Mouse (Mus musculus): Measurements from ENCODE around the gene Plppr3. TPM values are rescaled to one million over a fixed set of nuclear protein-coding genes. Genes with fewer than 3 reads are reported as not detected.
A peak's percentile ranks its signal among the peaks of the same experiment; 100 is the strongest.

Gene Plppr3
- total RNA-seq, 1 experiment from 2014 or later: 0.93 TPM

GRCm38 (mm10) chr10:79865801-79866295, 8.6 kb downstream of the Plppr3 start:
- DNase-seq: peak; percentile 70

DNA sequence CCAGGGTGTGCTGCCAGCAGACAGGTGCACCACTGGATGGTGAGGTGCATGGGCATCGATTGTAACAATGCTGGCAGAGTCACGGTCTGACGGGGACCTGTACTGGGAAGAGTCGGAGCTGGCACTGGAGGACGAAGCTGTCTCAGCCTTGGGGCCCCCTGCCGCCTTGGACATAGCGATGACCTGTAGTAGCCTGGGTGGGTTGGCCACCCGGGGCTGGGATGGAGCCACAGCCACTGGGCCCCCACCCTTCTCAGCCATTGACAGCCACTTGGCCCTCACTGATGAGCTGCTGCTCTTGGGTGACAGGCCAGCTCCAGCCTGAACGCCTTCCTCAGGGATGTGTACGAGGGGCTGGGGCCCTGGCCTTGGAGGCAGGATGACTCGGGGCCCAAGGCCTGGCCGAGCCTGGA, 9.2 kb downstream of the Plppr3 start:
- peak; percentile 52 for DNase-seq

GRCm38 (mm10) chr10:79864351-79865188, 9.9 kb downstream of the Plppr3 start:
- no peak for DNase-seq

- DNase-seq: no peak
These were observed 11.5 kb downstream of the Plppr3 start for GRCm38 (mm10) chr10:79862925-79863324.

GRCm38 (mm10) chr10:79862049-79862788, 12.2 kb downstream of the Plppr3 start:
- no peak for DNase-seq

DNA sequence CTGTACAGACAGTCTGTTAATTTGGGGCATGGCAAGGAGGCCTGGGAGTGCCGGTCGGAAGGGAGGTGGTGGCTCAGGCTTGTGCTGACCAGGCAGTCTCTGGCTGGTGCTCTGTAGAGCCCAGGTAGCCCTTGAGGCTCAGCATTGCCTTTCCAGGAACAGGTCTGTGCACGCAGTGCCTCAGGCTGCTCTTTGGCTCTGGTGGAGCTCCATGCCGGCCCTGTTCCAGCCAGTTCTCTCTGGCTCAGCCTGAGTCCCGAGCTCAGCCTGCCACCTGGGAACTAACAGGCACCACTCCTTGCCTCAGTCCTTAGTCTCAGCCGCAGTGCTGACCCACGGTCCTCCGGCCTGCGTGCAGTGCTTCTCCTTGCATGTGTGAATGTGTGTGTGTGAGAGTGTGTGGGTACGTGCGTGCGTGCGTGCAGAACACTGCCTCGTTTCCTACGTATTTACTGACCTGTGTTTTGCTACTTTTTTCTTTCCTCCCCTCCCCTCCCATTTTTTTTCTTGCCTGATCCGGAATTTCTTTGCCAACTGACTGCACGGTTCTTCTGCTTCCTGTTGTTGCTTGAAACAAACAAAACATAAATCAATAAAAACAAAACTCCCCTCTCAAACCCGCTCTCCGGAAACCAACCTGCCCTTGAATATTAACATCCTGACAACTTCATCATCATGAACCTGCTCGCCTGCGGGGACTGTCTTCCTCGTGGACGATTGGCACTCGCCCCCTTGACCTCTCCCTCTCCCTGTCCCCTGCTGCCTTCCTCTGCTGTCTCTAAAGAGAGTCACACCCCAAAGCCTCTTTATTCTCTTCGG, 13.0 kb downstream of the Plppr3 start:
- DNase-seq: no peak

DNA sequence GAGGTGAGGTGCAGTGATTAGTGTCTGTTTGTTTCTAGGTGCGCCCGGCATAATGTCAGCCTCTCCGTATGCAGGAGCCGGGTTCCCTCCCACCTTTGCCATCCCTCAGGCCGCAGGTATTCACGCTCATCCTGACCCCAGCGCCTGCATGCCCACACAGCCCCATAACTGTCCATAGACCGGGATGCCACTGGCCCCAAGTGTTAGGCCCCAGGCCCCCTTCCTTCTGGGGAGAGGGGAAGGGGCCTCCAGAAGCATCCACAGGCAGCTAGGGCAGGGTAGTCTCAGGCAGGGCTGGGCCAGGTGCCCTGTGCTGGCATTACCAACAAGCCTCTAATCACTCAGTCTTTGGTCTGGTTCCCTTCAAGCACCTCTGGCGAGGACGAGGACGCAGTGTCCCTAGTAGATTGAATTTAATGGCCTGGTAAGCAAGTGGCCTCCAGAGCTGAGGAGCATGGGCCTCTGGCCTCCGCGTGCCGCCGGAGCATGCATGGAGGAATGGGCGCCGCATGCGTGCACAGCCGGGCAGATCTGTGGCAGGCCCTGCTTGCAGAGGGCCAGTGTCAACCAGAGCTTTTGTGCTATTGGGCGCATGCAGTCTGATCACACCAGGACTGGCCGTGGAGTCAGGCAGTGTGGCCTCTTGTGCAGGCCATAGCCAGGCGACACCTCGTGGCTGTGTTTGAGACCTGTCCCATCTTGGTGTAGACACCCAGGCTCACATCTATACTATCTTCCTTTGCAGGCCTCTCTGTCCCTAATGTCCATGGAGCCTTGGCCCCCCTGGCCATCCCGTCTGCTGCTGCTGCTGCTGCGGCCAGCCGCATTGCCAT, 14.1 kb downstream of the Plppr3 start:
- no peak for DNase-seq

DNA sequence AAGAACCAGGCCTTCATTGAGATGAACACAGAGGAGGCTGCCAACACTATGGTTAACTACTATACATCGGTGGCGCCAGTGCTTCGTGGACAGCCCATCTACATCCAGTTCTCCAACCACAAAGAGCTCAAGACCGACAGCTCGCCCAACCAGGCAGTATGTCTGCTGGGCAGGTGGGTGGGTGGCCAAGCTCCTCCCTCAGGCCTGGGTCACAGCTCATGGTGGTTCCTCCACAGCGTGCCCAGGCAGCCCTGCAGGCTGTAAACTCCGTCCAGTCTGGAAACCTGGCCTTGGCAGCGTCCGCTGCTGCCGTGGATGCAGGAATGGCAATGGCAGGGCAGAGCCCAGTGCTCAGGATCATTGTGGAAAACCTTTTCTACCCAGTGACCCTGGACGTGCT, 15.3 kb downstream of the Plppr3 start:
- DNase-seq: no peak

DNA sequence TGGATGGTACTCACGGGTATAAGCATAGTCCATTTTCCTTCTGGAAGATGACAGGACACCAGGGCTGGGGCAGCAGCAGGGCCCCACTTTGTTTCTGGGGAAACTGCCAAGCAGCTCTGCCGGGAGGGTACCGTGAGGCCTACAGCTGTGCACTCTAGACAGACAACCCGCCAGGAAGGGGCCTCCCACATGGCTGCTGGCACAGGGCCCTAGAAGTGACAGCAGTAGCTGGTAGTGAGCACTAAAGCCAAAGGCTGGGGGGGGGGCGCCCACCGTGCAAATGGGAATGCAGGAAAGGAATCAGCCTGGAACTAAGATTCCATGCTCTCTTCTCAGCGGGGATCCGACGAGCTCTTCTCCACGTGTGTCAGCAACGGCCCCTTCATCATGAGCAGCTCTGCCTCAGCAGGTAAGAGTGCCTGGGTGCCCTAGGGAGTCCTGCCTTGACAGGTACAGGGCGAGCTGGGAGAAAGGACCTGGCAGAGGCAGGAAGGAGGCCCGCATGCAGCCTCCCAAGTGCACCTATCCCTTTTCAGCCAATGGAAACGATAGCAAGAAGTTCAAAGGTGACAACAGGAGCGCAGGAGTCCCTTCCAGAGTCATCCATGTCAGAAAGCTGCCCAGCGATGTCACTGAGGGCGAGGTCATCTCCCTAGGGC, 15.9 kb downstream of the Plppr3 start:
- DNase-seq: peak; percentile 81

DNA sequence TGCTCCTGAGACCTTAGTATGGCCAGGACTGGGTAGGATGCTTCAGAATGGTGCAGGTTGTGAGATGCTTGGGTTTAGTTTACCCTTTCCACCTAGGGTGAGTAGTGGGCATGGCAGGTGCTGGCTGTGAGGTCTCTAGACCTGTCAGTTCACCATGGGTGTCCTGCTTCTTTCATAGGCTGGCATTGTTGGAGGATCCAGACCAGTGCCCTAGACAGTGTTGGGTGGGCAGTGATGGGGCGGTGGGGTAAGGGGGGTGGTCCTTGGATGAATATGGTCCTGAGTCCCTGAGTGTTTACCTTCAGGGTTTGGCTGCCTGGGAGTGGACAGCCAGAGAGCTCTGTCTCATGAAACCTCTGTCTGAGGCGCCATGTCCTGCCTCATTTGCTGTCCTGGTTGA, 16.5 kb downstream of the Plppr3 start:
- DNase-seq: no peak

- peak; percentile 80 for DNase-seq
These were observed 17.0 kb downstream of the Plppr3 start for GRCm38 (mm10) chr10:79857452-79857811.

DNA sequence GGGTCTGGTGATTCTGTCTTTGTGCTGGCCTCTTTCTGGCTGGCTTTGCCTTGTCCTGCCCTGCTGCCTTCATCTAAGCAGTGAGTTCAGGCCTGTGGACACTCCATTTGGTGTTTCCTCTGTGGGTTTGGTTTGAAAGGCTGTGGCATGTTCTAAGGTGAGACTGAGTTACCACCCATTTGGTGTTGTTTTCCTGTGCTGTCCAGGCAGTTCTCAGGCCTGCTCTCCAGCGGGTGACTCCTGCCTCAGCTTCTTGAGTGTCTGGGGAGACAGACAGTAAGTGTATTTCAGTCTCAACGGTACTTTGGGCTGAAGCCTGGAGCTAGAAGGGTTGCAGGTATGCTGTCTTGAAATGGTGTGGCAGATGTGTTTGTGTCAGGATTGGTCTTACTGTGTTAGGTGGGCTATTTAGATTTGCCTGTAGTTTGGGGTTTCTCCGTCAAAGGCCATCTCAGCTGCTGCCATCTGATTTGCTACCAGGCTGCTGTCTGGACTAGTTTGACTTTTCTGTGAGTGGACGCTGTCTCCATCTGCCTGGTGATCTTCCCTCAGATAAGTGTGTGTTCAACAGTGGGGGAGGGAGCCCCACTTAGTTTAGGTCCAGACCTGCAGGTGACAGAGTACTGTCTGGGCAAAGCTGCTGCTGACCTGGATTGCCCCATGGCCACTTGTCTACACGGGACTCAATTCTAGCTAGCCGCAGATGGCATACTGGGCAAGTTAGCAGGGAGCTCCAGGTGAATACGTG, 17.6 kb downstream of the Plppr3 start:
- no peak for DNase-seq

DNA sequence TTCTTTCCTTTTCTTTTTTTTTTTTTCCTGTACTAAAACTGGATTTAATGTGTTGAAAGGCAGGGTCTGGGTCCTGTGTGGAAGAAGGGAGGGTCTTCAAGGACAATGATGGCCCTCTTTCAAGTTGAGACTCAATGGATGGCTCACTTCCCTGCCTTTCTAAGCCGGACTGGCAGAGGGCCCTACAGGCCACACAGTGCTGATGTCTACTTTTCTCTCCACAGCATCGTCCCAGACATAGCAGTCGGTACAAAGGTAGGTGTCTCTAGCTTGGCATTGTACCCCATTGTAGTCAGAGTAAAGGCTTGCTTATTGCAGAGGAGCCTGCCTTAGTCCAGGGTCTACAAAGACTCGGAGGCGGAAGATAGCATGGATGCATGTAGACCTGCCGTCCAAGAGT, 18.2 kb downstream of the Plppr3 start:
- DNase-seq: no peak

DNA sequence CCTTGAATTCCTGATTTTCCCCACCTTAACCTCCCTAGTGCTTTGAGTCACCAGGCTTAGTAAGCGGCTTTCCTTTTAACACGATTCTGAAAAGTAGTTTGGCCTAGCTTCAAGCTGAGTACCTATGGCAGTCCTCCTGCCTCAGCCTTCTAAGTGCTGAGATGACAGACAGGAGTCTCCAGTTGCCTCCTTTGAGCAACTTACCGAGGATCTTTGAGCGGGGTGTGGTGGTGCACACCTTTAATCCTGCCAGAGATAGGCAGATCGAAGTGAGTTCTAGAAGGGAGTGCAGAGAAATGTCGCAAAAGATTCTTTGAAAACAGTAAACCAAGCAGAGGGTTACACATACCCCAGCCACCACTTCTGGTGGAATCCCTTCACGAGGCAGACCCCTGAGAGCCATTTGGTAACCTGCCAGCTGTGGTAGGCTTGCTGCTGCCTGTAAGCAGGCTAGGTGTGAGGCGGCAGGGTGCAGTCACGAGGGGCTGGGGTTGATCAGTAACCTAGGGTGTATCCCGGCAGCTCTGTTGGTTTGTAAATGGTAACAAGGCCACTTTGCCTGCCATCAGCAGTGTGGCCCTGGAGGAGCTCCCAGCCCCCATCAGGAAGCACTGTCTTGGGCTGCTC, 18.8 kb downstream of the Plppr3 start:
- peak; percentile 59 for DNase-seq

GRCm38 (mm10) chr10:79854801-79855541, 19.5 kb downstream of the Plppr3 start:
- peak; percentile 84 for DNase-seq

- peak; percentile 100 for DNase-seq
These were observed 20.3 kb downstream of the Plppr3 start, which contains the start of gene Ptbp1 for GRCm38 (mm10) chr10:79853860-79854795. Ptbp1 (plus strand) TSS chr10:79854427.

DNA sequence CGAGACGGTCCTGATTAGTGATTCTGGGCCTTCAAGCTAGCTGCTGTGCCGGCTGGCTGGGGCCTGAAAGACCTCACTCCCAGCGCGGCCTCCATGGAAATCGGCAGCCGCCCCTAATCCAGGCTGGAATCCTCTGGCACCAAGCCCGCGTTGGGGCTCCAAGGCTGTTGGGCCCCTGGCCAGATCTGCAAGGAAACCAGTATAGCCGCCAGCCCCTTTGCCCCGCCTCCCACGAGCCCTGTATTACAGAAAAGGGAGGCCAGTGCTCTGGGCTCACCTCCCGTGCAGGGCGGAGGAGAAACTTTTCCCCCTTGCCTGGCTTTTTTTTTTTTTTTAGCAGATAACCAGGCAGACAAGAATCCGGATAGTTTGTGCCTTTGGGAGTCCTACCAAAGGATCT, 21.0 kb downstream of the Plppr3 start:
- peak; percentile 98 for DNase-seq

- DNase-seq: no peak
These were observed 21.6 kb downstream of the Plppr3 start for GRCm38 (mm10) chr10:79852827-79853226.

Measured in adrenal gland, postnatal 14 days (tissue).